Mouse (Mus musculus) thymus, postnatal 36 days (tissue): ENCODE results near the gene Oscp1.
A peak's percentile ranks its signal among the peaks of the same experiment; 100 is the strongest.
"Not testable (repeated sequence)": the region's sequence is repeated elsewhere in the genome, so short reads cannot be mapped to it uniquely, and the experiment has no call there.

ENCODE experiments used
- DNase-seq, 2 experiments: peaks; one replicate each; pipeline ENCODE4 v3.0.0; 2022; ENCODE audit warnings: mixed read lengths in 2 of 2

Oscp1 gene

DNA sequence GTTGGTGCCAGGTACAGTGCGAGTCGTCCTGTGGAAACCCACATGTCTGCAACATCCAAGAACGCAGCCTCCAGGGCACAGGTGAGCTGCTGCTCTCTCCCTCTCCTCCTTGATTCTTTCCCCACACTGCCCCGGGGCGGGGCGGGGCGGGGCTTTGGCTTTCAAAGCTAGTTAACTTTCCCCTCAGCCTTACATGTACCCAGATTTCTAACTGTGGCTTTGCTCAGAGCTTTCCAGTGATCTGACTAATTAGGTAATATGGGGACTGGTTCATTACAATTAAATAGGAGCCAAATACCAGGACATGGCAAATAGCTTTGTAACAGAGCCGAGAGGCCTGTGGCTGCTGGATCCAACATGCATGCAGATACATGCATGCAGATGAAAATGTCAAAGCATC is 26.0 kb downstream of the Oscp1 start:
- no peak for DNase-seq

- DNase-seq = peak; percentile 78
These were observed 27.7 kb downstream of the Oscp1 start for GRCm38 (mm10) chr4:126085996-126086576.

DNA sequence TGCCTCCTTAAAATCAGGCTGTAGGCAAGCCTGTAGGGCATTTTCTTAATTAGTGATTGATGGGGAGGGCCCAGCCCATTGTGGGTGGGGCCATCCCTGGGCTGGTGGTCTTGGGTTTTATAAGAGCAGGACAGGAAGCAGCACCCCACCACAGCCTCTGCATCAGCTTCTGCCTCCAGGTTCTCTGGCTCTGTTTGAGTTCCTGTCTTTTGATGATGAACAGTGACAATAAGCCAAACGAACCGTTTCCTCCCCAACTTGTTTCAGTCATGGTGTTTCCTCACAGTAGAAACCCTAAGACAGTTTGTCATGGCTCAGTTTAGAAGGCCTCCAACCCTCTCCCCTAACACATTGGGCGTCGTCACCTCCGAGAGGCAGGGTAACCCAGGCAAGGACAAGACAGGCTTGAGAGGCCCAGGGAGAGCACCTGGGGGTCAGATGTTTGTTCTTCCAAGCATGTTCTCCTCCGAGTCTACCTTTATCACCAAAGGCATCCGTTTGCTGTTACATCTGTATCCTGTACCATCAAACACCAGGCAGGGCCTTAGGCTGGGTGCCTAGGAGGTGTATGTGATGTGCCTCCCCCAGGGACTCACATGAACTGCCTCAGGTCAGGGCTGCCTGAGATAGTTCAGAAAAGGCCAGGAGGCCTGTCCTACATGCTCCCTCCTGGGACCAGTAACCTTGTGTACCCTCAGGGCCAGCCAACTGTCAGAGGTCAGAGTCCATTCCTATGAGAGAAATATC is 31.9 kb downstream of the Oscp1 start:
- DNase-seq = peak; percentile 61 to 69

DNA sequence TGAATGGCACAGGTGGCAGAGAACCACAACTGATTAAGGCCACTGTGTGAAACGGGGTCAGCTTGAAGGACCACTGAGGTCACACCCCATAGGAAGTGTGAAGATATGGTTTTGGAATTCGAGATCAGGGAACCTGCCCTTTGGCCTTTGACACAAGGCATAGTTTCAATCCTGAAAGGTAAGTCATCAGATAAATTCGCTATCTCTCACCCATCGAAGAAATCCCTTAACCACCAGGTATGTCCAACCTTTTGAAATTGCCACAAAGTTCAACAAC is 32.4 kb downstream of the Oscp1 start:
- DNase-seq = no peak

DNA sequence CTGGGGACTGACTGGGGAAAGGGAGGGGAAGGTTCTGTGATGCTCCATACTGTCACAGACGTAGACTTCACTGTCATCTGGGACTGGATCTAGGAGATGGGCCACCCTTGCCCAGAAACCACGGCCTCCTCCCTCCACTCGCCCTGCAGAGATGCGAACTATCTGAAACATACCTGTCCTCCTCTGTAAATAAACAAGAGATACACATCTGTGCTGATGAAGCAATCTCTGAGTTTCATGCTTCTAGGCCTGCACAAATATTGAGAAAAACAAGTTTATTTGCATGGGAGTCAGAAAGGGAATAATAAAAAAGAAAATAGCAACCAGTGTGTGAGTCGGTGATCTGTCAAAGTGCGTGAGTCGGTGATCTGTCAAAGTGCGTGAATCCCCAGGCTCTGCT is 33.5 kb downstream of the Oscp1 start:
- no peak for DNase-seq

DNA sequence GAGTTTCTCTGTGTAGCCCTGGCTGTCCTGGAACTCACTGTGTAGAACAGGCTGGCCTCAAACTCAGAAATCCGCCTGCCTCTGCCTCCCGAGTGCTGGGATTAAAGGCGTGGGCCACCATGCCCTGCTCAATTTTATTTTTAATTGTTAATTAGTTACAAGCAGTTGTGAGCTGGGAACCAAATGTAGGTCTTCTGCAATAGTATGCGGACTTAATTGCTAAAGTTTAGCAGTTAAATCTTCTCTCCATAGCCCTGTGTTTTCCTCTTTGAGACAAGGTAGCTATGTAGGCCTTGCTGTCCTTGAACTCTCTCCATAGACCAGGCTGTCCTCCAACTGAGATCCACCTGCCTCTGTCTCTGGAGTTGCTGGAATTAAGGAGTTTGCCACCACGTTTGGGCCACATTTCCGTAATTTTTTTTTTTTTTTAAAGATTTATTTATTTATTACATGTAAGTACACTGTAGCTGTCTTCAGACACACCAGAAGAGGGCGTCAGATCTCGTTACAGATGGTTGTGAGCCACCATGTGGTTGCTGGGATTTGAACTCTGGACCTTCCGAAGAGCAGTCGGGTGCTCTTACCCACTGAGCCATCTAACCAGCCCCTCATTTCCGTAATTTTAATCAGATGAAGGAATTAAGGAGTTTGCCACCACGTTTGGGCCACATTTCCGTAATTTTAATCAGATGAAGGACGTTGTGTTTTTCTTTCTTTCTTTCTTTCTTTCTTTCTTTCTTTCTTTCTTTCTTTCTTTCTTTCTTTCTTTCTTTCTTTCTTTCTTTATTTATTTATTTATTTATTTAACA is 37.5 kb downstream of the Oscp1 start:
- not testable (repeated sequence) for DNase-seq

GRCm38 (mm10) chr4:126096464-126097111 is 38.2 kb downstream of the Oscp1 start, which contains the start of gene Lsm10:
Gene Lsm10, plus strand, starts transcription at chr4:126096623.
- peak; percentile 93 to 97 for DNase-seq

- no peak for DNase-seq
These were observed 39.4 kb downstream of the Oscp1 start for GRCm38 (mm10) chr4:126097711-126098253.

- no peak for DNase-seq
These were observed 41.0 kb downstream of the Oscp1 start for GRCm38 (mm10) chr4:126099365-126099764.

- no peak for DNase-seq
These were observed 42.4 kb downstream of the Oscp1 start for GRCm38 (mm10) chr4:126100764-126101163.

DNA sequence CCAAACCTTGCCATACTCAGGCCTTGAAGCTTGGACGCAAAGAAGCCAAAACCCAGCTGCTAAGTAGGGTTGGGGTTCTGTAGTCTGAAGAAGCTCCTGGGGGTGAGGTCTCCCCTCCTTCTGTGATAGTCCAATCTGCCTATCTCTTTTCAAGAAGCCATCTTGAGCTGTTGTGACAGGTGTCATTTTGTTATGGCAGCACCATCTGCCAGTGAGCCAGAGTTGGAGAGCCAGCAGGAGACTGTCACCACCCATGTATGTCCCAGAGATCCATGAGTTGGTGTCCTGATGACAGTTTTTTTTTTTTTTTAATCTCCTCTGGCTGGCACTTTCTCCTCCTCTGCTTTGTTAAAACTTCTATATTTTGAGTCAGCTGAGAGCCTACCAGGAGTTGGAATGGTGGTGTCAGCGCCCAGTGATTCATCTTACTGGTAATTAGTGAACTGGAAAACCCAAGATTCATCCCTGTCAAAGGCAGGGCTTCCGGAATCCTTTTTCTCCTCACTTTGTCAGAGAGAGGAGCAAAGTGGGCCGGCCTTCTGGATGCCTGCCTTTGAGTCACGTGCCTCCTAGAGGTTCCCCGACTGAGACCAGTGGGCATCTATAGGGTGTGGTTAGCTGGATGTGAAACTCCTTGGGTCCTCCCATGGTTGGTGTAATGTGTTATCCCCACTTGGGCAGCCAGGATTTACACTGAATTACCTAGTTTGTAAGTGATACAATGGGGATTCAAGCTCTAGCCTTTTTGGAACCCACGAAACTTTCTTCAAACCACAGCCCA is 43.9 kb downstream of the Oscp1 start:
- DNase-seq = no peak

DNA sequence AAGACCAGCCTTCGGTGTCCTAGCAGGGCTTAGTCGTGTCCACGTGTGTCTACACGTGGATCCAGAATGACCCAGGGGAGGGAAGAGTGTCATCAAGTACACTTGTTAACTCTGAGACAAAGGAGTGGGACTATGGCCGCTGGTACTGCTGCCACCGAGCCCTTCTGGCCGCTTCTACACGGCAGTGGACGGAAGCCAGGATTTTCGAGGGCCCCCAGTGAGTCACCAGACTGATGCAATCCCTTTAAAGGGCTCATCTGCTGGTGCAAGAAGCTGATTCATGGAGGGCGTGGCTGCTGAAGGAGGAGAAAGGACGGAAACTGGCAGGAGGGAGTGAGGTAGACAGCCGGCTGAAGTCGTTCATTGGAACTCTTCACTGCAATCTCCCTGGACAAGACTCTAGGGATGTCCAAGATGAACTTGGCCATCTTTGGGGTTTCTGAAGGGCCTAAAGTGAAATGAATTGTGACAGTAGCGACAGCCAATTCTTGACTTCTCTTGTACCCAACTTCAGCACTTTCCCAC is 44.8 kb downstream of the Oscp1 start:
- peak; percentile 42 to 67 for DNase-seq

GRCm38 (mm10) chr4:126103590-126104068 is 45.3 kb downstream of the Oscp1 start, which contains the start of gene Stk40:
Gene Stk40, plus strand, starts transcription at chr4:126103957.
- DNase-seq = peak; percentile 95 to 96

DNA sequence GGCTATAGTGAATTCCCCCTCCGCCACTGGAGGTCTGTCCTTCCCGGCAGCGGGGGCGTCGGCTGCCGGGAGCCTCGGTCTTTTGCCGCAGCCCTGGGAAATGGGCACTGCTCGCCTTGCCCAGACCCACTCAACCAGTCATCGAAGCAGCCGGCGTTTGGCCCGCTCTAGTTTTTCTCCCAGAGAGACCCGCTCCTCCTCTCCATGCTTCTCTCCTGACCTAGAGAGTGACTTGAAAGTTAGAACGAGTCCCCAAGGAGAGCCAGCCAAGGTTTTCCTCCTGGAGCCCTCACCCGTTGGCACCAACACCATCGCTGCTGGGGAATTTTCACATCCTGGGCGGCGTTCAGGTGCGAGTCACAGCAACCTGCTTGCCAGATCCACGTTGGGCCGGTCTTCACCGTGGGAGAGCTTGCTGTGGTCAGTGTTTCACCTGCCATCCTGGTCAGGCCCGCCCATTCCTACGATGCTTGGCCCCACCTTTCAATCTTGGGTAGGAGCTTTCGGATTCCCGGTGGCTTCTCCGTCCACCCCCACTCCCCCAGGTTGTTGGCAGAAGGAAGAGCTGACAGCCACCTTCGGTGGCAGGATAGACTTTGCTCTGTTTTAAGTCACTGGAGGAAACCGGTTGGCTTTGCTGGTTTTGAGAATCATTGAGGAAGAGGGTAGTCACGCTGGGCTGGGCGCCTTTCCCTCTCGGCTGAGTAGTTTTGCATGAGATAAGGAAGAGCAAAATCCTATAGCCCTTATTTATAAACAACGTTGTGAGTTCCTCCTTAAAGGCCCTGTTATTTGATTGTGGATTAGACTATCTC is 46.1 kb downstream of the Oscp1 start:
- peak in 1 of 2 experiments; percentile 46 for DNase-seq

- no peak for DNase-seq
These were observed 46.9 kb downstream of the Oscp1 start for GRCm38 (mm10) chr4:126105131-126105783.

DNA sequence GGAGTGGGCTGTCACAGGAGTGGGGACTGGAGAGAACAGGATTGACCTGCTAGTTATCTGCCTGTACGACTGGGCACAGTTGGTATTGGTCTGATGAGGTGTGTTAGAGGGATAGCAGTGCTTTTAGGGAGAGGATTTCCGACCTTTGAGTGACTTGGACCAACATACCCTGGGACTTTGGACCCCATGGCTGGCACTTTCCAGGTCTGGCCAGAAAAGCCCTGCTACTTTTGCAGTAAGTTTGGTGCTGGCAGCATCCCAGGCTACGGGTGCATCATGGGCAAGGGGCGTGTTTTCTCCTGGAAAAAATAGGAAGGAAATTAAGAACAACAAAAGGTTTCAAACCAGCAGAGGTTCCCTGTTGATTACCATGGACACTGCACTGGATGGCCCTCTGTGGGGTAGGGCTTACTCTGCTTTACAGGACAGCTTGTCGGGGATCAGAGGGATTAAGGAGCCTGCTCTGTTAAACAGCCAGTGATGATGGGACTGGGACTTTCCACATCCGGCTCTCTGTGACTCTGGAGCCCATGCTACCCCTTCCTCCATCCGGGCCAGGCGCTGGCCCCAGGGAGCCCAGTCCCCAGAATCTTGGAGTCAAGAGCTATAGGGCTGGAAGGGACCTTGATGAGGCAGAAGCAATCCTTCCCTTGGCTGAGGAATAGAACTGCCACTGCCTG is 49.8 kb downstream of the Oscp1 start:
- DNase-seq = no peak

GRCm38 (mm10) chr4:126109613-126110373 is 51.4 kb downstream of the Oscp1 start:
- no peak for DNase-seq

GRCm38 (mm10) chr4:126110374-126111152 is 52.2 kb downstream of the Oscp1 start:
- peak; percentile 78 to 85 for DNase-seq
